Mouse (Mus musculus) forelimb bud, embryonic 11.5 days (tissue): Measurements from ENCODE around the gene Txnrd2.

Experiments
- DNase-seq: peaks from one replicate; pipeline ENCODE4 v3.0.0-alpha.2; 2012; ENCODE audit warnings: low read depth, low spot score

Gene Txnrd2

GRCm38 (mm10) chr16:18484794-18485435, 58.7 kb downstream of the Txnrd2 start:
- no peak for DNase-seq

GRCm38 (mm10) chr16:18486126-18486525, 59.9 kb downstream of the Txnrd2 start:
- DNase-seq, result no peak

- no peak for DNase-seq
Measured at GRCm38 (mm10) chr16:18490281-18490680, 64.1 kb downstream of the Txnrd2 start.

- DNase-seq, result no peak
Measured at GRCm38 (mm10) chr16:18490894-18491293, 64.7 kb downstream of the Txnrd2 start.

- DNase-seq, result no peak
Measured at GRCm38 (mm10) chr16:18497865-18498515, 71.8 kb downstream of the Txnrd2 start.

GRCm38 (mm10) chr16:18498558-18498990, 72.4 kb downstream of the Txnrd2 start, which contains the start of the genes Gnb1l and Rtl10:
TSS of gene Gnb1l (plus strand) at chr16:18498713.
TSS of gene Rtl10 (plus strand) at chr16:18498901.
- peak; percentile 96 for DNase-seq

GRCm38 (mm10) chr16:18498996-18499395, 72.8 kb downstream of the Txnrd2 start:
- DNase-seq, result no peak

- no peak for DNase-seq
Measured at GRCm38 (mm10) chr16:18501531-18501930, 75.3 kb downstream of the Txnrd2 start.

- no peak for DNase-seq
Measured at GRCm38 (mm10) chr16:18503566-18504342, 77.6 kb downstream of the Txnrd2 start.

- DNase-seq, result no peak
Measured at GRCm38 (mm10) chr16:18506524-18507199, 80.5 kb downstream of the Txnrd2 start.

- no peak for DNase-seq
Measured at GRCm38 (mm10) chr16:18507200-18507549, 81.0 kb downstream of the Txnrd2 start.

GRCm38 (mm10) chr16:18511741-18512140, 85.6 kb downstream of the Txnrd2 start:
- DNase-seq, result no peak

- no peak for DNase-seq
Measured at GRCm38 (mm10) chr16:18513508-18513907, 87.3 kb downstream of the Txnrd2 start.

GRCm38 (mm10) chr16:18518091-18518490, 91.9 kb downstream of the Txnrd2 start:
- no peak for DNase-seq

GRCm38 (mm10) chr16:18523563-18524245, 97.5 kb downstream of the Txnrd2 start:
- no peak for DNase-seq

- no peak for DNase-seq
Measured at GRCm38 (mm10) chr16:18528656-18529055, 102.5 kb downstream of the Txnrd2 start.
